In genomic region chr2:24692371-24692770, GRCm38 (mm10) we compare ENCODE assay signal across 18 mouse cellular contexts.
DNase-seq lines count a peak whose midpoint lies in the region; ATAC-seq lines count a peak whose summit lies in the region.
"Had no signal": no experiment of that assay in that cellular context is flagged by ENCODE, and none has a peak within 500 bp of the region (broad histone marks: within the 10 kb centered on the region; RNA-seq: fewer than 3 reads in every experiment).

No protein-coding gene starts in this region.

- 92% methylated on average over 2 of the region's 2 CpGs for WGBS in embryonic facial prominence, embryonic 11.5 days
- 94% methylated on average over 2 of the region's 2 CpGs for WGBS in embryonic facial prominence, embryonic 10.5 days
- WGBS in heart, embryonic 10.5 days, result 84% methylated on average over 2 of the region's 2 CpGs

- intact Hi-C loops in heart, postnatal 25 days (cut with DNase I), result no loop called here

- no peak overlapping the region for H3K9ac ChIP-seq in embryonic facial prominence, embryonic 11.5 days (replicated peaks; ENCODE audit: low read length)
- H3K9ac ChIP-seq: embryonic facial prominence, embryonic 12.5 days; forebrain, embryonic 13.5 days; heart, embryonic 12.5 days; hindbrain, embryonic 15.5 days had no signal

- no peaks in the 10 kb centered on the region for H3K9me3 ChIP-seq in embryonic facial prominence, embryonic 11.5 days (replicated peaks; ENCODE audit: control insufficient read depth, low read length)
- H3K9me3 ChIP-seq in embryonic facial prominence, embryonic 10.5 days, result no peaks in the 10 kb centered on the region
- H3K9me3 ChIP-seq in heart, embryonic 10.5 days, result no peaks in the 10 kb centered on the region
- H3K9me3 ChIP-seq: embryonic facial prominence, embryonic 12.5 days; forebrain, embryonic 13.5 days; heart, embryonic 12.5 days; hindbrain, embryonic 15.5 days had no signal

- no peaks in the 10 kb centered on the region for H3K27me3 ChIP-seq in embryonic facial prominence, embryonic 11.5 days (ENCODE audit: control insufficient read depth, insufficient read depth, low read length)
- no peaks in the 10 kb centered on the region for H3K27me3 ChIP-seq in embryonic facial prominence, embryonic 10.5 days (replicated peaks; ENCODE audit: low read depth, poor library complexity, severe bottlenecking)
- no peaks in the 10 kb centered on the region for H3K27me3 ChIP-seq in heart, embryonic 10.5 days (ENCODE audit: insufficient read depth, poor library complexity, severe bottlenecking)
- H3K27me3 ChIP-seq: embryonic facial prominence, embryonic 12.5 days; forebrain, embryonic 13.5 days; heart, embryonic 12.5 days; hindbrain, embryonic 15.5 days had no signal

- no peak overlapping the region for H3K4me3 ChIP-seq in embryonic facial prominence, embryonic 11.5 days (ENCODE audit: low read depth, low read length)
- no peak overlapping the region for H3K4me3 ChIP-seq in embryonic facial prominence, embryonic 10.5 days
- H3K4me3 ChIP-seq in heart, embryonic 10.5 days, result no peak overlapping the region
- H3K4me3 ChIP-seq: embryonic facial prominence, embryonic 12.5 days; forebrain, embryonic 13.5 days; heart, embryonic 12.5 days; hindbrain, embryonic 15.5 days had no signal

- H3K36me3 ChIP-seq in embryonic facial prominence, embryonic 11.5 days (replicated peaks; ENCODE audit: control insufficient read depth, insufficient read depth, low read depth, low read length), result no peaks in the 10 kb centered on the region
- no peaks in the 10 kb centered on the region for H3K36me3 ChIP-seq in embryonic facial prominence, embryonic 10.5 days (replicated peaks)
- no peaks in the 10 kb centered on the region for H3K36me3 ChIP-seq in heart, embryonic 10.5 days
- H3K36me3 ChIP-seq: embryonic facial prominence, embryonic 12.5 days; heart, embryonic 12.5 days had no signal

- no peak overlapping the region for H3K27ac ChIP-seq in embryonic facial prominence, embryonic 11.5 days (replicated peaks; ENCODE audit: low read depth, low read length)
- no peak overlapping the region for H3K27ac ChIP-seq in embryonic facial prominence, embryonic 10.5 days (replicated peaks)
- no peak overlapping the region for H3K27ac ChIP-seq in heart, embryonic 10.5 days
- H3K27ac ChIP-seq: embryonic facial prominence, embryonic 12.5 days; forebrain, embryonic 13.5 days; hindbrain, embryonic 15.5 days had no signal

- H3K4me1 ChIP-seq in embryonic facial prominence, embryonic 11.5 days (ENCODE audit: control insufficient read depth, insufficient read depth, low read length), result no peaks in the 10 kb centered on the region
- H3K4me1 ChIP-seq in embryonic facial prominence, embryonic 10.5 days, result no peaks in the 10 kb centered on the region
- no peaks in the 10 kb centered on the region for H3K4me1 ChIP-seq in heart, embryonic 10.5 days
- H3K4me1 ChIP-seq: embryonic facial prominence, embryonic 12.5 days; forebrain, embryonic 13.5 days; heart, embryonic 12.5 days; hindbrain, embryonic 15.5 days had no signal

- DNase-seq in embryonic facial prominence, embryonic 11.5 days (ENCODE audit: low spot score), result no peak
- DNase-seq in embryonic facial prominence, embryonic 10.5 days (ENCODE audit: low spot score), result no peak
- DNase-seq in heart, embryonic 10.5 days (ENCODE audit: low spot score), result peak; percentile 27
- no peak for DNase-seq in heart, postnatal 25 days (ENCODE audit: low spot score)
- DNase-seq in layer of hippocampus, postnatal 25 days (ENCODE audit: extremely low spot score in 1 of 2, low spot score in 1 of 2), result peak; percentile 1 to 2
- DNase-seq in layer of hippocampus, postnatal 14 days (ENCODE audit: low spot score in 2 of 2), result no peak
- peak; percentile 12 to 56 for DNase-seq in urinary bladder, postnatal 4 days (ENCODE audit: low spot score in 2 of 2)
- DNase-seq in urinary bladder, postnatal 36 days (ENCODE audit: low spot score in 2 of 2), result no peak
- DNase-seq: adrenal gland, postnatal 10 days; cerebellum, adult 11-12 months; cerebellum, postnatal 10 days; gastrocnemius, postnatal 36 days; heart, adult 18-20 months; heart, postnatal 36 days had no signal

- ATAC-seq in embryonic facial prominence, embryonic 11.5 days (replicated peaks; ENCODE audit: insufficient number of reproducible peaks, low FRiP score, low TSS enrichment, low read depth), result 0 out of 2 replicates have a peak, but pooled peaks have one; percentile 44
- ATAC-seq: forebrain, embryonic 13.5 days had no signal

- H3K4me2 ChIP-seq in embryonic facial prominence, embryonic 11.5 days (ENCODE audit: low read depth, low read length), result no peak overlapping the region
- H3K4me2 ChIP-seq: embryonic facial prominence, embryonic 12.5 days; forebrain, embryonic 13.5 days; heart, embryonic 12.5 days; hindbrain, embryonic 15.5 days had no signal

Comparison
In these comparisons a context has a peak if more than half of its experiments do, and no peak if none do; other contexts are left out.
1. DNase-seq: peak in heart, embryonic 10.5 days (single experiment), layer of hippocampus, postnatal 25 days (2 of 2) and urinary bladder, postnatal 4 days (2 of 2); none in embryonic facial prominence, embryonic 11.5 days (single experiment), embryonic facial prominence, embryonic 10.5 days (single experiment), heart, postnatal 25 days (single experiment), layer of hippocampus, postnatal 14 days (0 of 2) and urinary bladder, postnatal 36 days (0 of 2).